Mouse (Mus musculus) mature B cell (primary cell): ENCODE measurements around the gene Mri1.

Source experiments
- in situ Hi-C: fragments of 300-500 bp; cut with MboI; formaldehyde crosslinking; loops from 2 replicates; pipeline ENCODE4 v1.14.3; 2019

Mri1 gene

GRCm38 (mm10) chr8:84202938-84203917, 53.9 kb downstream of the Mri1 start:
- in situ Hi-C loops = no loop called here

GRCm38 (mm10) chr8:84202466-84202865, 54.7 kb downstream of the Mri1 start:
- in situ Hi-C loops = no loop called here

GRCm38 (mm10) chr8:84201545-84202245, 55.4 kb downstream of the Mri1 start:
- in situ Hi-C loops = no loop called here

- in situ Hi-C loops = no loop called here
These were observed 56.2 kb downstream of the Mri1 start for GRCm38 (mm10) chr8:84200652-84201544.

GRCm38 (mm10) chr8:84200126-84200555, 57.0 kb downstream of the Mri1 start:
- in situ Hi-C loops = no loop called here
